Mouse (Mus musculus) cerebellum, postnatal 14 days (tissue): ENCODE data around the gene Tmem38a.

Source experiments
- DNase-seq, 2 experiments: peaks; one replicate each; pipeline ENCODE4 v3.0.0; 2021; ENCODE audit warnings: mixed read lengths in 2 of 2

Gene Tmem38a

GRCm38 (mm10) chr8:72587806-72588205 lies 16.0 kb downstream of the Tmem38a start:
- peak; percentile 79 to 81 for DNase-seq

- DNase-seq = no peak
Observed at GRCm38 (mm10) chr8:72588865-72589264, 17.0 kb downstream of the Tmem38a start.

GRCm38 (mm10) chr8:72589286-72589685 lies 17.4 kb downstream of the Tmem38a start:
- no peak for DNase-seq

GRCm38 (mm10) chr8:72590198-72590597 lies 18.3 kb downstream of the Tmem38a start:
- DNase-seq = peak; percentile 64 to 78
